Mouse (Mus musculus): ENCODE data around the gene Rag1. TPM values are rescaled to one million over a fixed set of nuclear protein-coding genes. Genes with fewer than 3 reads are reported as not detected.

Rag1 gene
- 0.06 and 0.10 TPM in 2 replicates for polyA plus RNA-seq (2016; fragmentation: Nextera tagmentation; extraction: Ambion mirVana)

DNA sequence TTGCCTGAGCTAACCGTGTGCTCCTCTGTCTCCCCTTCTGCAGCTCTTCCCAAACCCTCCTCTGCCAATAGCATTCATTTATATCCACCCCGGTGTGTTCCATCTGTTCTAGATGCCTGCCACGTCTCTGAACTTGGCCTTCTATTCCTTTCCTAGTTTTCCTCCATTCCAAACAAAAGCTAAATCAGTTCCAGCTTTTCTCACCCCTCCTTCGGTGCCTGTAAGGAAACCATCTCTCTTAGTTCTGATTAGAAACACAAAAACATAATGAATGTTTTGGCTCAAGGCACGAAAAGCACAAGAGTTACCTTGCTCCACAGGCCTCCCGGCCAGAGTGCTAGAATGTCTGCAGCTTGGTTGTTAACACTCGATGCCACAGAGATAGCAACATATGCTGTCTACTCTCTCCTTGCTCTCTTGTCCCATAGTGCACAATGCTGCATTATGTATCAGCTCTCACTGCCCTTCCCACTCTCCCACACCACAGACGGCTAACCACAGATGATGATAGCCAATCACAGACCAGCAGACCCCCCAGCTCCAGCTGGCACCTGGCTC is at the start of gene Rag1, which contains the start of gene B230118H07Rik:
TSS of gene Rag1 (minus strand) at position 388 of the 558 bp plus-strand sequence.
TSS of gene B230118H07Rik (minus strand) at position 419 of the 558 bp plus-strand sequence.
- no peak within 1 kb of the TSS for H3K9ac ChIP-seq (replicated peaks)
- no peak within 1 kb of the TSS for H3K4me3 ChIP-seq
- no peak for ATAC-seq (ENCODE audit: low FRiP score, low read depth)
- H3K27me3 ChIP-seq, result peaks cover 10% of the 10 kb centered on the region; the same call in 1 of the 2 replicates
- H3K9me3 ChIP-seq, result no peaks in the 10 kb centered on the region
- peaks cover 11% of the 10 kb centered on the region for H3K4me1 ChIP-seq
- H3K4me2 ChIP-seq (replicated peaks), result no peak within 1 kb of the TSS
- WGBS, result 56% methylated on average over 8 of the region's 8 CpGs
- no peak within 1 kb of the TSS for H3K27ac ChIP-seq (replicated peaks)
- no peaks in the 10 kb centered on the region for H3K36me3 ChIP-seq

- Histone ChIP-seq H3K27me3 (no peaks in the 10 kb centered on the region), H3K9me3 (no peaks in the 10 kb centered on the region), H3K9ac (replicated peaks) (no peak overlapping the region), H3K4me2 (replicated peaks) (no peak overlapping the region), H3K36me3 (peaks cover 67% of the 10 kb centered on the region), H3K4me1 (no peaks in the 10 kb centered on the region), H3K4me3 (no peak overlapping the region), H3K27ac (replicated peaks) (no peak overlapping the region)
- WGBS, result 84% methylated on average over 7 of the region's 7 CpGs
- no peak for ATAC-seq (ENCODE audit: low FRiP score, low read depth)
Observed at GRCm38 (mm10) chr2:101695584-101695983, 46.3 kb upstream of the Rag1 start.

DNA sequence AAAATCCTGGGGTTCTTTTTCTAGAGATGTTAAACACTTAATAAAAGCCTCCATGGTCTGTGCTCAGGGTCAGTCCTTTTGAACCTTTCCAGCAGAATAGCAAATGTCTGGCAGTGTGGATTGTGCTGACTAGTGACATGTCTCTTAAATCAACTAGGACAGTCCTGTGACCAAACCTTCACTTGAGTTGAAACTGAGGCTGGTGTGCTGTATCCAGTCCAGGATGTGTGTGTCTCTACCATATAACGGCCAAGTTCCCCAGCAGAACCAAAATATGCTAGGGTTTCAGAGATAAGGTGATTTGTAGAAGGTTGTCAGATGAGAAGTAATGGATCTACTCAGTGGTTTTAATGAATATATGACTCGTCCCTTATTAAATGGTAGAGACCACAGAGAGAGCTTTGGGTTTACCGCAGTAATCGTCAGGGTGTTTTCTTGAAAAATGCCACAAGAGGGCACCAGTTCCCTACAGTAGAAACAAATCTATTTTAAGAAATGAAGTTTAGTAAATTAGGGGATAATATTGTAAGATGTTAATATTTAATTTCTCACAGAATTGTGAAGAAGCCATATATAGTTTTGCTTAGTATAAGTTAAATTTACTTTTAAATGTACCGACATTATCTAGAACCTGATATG is 44.4 kb upstream of the Rag1 start:
- H3K4me1 ChIP-seq, result no peaks in the 10 kb centered on the region
- no peaks in the 10 kb centered on the region for H3K9me3 ChIP-seq
- 62% methylated on average over 5 of the region's 5 CpGs for WGBS
- peaks cover 71% of the 10 kb centered on the region for H3K36me3 ChIP-seq
- H3K27me3 ChIP-seq, result no peaks in the 10 kb centered on the region
- H3K4me3 ChIP-seq, result no peak overlapping the region
- H3K27ac ChIP-seq (replicated peaks), result no peak overlapping the region
- H3K4me2 ChIP-seq (replicated peaks), result no peak overlapping the region
- no peak for ATAC-seq (ENCODE audit: low FRiP score, low read depth)
- no peak overlapping the region for H3K9ac ChIP-seq (replicated peaks)

DNA sequence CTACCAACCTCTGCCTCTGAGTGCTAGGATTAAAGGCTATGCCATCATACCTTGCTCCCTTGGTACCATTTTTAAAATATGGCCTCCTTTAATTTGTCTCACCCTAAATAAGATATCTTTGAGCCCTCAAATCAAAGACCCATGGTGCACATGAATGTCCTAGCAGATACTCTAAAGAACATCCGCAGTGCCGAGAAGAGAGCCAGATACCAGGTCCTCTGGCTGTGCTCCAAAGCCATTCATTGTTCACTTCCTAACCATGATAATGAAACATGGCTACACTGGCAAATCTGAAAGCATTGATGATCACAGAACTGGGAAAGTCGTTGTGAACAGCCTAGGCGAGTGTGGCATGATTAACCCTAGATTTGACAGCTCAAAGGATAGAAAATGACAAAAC is 43.7 kb upstream of the Rag1 start:
- 76% methylated on average over 4 of the region's 4 CpGs for whole genome bisulfite sequencing
- Histone ChIP-seq H3K4me1 (no peaks in the 10 kb centered on the region), H3K9me3 (no peaks in the 10 kb centered on the region), H3K36me3 (peaks cover 68% of the 10 kb centered on the region), H3K9ac (replicated peaks) (no peak overlapping the region), H3K27ac (replicated peaks) (no peak overlapping the region), H3K4me3 (no peak overlapping the region), H3K4me2 (replicated peaks) (no peak overlapping the region), H3K27me3 (no peaks in the 10 kb centered on the region)
- ATAC-seq (ENCODE audit: low FRiP score, low read depth), result no peak

DNA sequence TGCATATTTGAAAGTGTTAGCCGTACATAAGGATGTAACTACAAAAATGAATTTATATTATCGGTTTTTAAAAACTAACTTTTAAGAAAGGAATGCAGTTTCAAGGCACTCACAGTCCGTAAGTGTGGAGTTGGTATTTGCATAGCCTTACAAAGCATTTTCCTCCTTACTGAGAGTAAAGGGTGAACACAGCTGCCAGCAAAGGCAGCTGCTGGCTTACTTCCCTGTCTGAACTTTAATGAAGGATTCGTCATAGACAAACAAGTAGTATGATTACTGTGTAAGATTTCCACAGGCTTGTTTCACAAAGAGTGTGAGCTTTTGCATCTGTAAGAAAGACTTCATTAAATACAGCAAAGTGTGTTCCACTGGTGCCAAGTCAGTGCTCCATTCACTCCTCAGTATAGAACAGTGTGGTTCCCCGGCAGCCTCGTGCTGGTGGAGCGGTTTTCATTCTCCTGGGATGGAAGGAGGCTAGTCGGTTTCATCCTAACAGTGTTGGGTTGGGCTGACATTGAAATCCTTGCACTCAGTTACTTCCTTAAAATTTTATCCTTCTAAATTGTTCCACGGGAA is 41.0 kb upstream of the Rag1 start:
- H3K27me3 ChIP-seq, result no peaks in the 10 kb centered on the region
- H3K9ac ChIP-seq (replicated peaks), result no peak overlapping the region
- WGBS, result 93% methylated on average over 9 of the region's 9 CpGs
- no peaks in the 10 kb centered on the region for H3K4me1 ChIP-seq
- no peak overlapping the region for H3K27ac ChIP-seq (replicated peaks)
- ATAC-seq (ENCODE audit: low FRiP score, low read depth), result no peak
- H3K9me3 ChIP-seq, result no peaks in the 10 kb centered on the region
- H3K36me3 ChIP-seq, result peaks cover 73% of the 10 kb centered on the region
- H3K4me3 ChIP-seq, result no peak overlapping the region
- H3K4me2 ChIP-seq (replicated peaks), result no peak overlapping the region

DNA sequence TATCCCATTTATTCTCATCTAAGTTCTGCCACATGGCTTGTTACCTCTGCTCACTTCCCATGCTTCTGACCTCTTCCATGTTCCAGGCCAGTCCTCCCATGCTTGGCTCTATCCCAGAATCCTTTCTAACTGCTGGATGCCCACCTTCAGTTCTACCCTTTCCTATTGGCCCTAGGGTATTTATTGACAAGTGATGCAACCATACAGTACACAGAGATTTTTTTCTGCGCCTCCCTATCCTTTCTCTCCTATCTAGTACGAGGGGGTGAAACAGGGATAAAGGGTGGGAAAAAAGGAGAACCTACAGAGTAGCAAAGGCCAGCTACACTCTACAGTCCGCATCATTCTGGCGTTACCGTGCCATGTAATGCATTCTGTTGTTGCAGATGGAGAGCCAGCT is 38.7 kb upstream of the Rag1 start:
- Histone ChIP-seq H3K4me3 (no peak overlapping the region), H3K27me3 (no peaks in the 10 kb centered on the region), H3K9ac (replicated peaks) (no peak overlapping the region), H3K4me2 (replicated peaks) (no peak overlapping the region), H3K36me3 (peaks cover 79% of the 10 kb centered on the region), H3K27ac (replicated peaks) (no peak overlapping the region), H3K4me1 (no peaks in the 10 kb centered on the region), H3K9me3 (no peaks in the 10 kb centered on the region)
- WGBS, result 95% methylated on average over 5 of the region's 5 CpGs
- ATAC-seq (ENCODE audit: low FRiP score, low read depth), result no peak; the same call in 1 of the 2 replicates

DNA sequence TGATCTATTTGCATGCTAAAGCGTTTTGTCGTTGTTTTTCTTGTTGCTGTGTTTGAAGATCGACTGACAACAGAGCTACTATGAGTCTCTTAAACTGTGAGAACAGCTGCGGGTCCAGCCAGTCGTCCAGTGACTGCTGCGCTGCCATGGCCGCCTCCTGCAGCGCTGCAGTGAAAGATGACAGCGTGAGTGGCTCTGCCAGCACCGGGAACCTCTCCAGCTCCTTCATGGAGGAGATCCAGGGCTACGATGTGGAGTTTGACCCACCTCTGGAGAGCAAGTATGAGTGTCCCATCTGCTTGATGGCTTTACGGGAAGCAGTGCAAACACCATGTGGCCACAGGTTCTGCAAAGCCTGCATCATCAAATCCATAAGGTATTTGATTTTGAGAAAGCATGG is 35.1 kb upstream of the Rag1 start:
- Histone ChIP-seq H3K27ac (replicated peaks) (no peak overlapping the region), H3K9me3 (no peaks in the 10 kb centered on the region), H3K9ac (replicated peaks) (no peak overlapping the region), H3K27me3 (no peaks in the 10 kb centered on the region), H3K4me1 (peaks cover 8% of the 10 kb centered on the region), H3K36me3 (peaks cover 54% of the 10 kb centered on the region), H3K4me3 (no peak overlapping the region), H3K4me2 (replicated peaks) (no peak overlapping the region)
- WGBS, result 92% methylated on average over 12 of the region's 12 CpGs
- no peak for ATAC-seq (ENCODE audit: low FRiP score, low read depth)

- Histone ChIP-seq H3K4me1 (peaks cover 11% of the 10 kb centered on the region), H3K4me2 (replicated peaks) (peak overlapping the region; percentile 72), H3K36me3 (peaks cover 10% of the 10 kb centered on the region; the same call in 1 of the 2 replicates), H3K9me3 (no peaks in the 10 kb centered on the region), H3K9ac (replicated peaks) (peak overlapping the region; percentile 91), H3K27ac (replicated peaks) (peak overlapping the region; percentile 77), H3K4me3 (peak overlapping the region; percentile 97), H3K27me3 (peaks cover 5% of the 10 kb centered on the region; the same call in 1 of the 2 replicates)
- ATAC-seq (ENCODE audit: low FRiP score, low read depth), result peak; percentile 59
- under 1% methylated on average over 15 of the region's 15 CpGs for WGBS
Observed at GRCm38 (mm10) chr2:101679164-101679784, 30.0 kb upstream of the Rag1 start.

DNA sequence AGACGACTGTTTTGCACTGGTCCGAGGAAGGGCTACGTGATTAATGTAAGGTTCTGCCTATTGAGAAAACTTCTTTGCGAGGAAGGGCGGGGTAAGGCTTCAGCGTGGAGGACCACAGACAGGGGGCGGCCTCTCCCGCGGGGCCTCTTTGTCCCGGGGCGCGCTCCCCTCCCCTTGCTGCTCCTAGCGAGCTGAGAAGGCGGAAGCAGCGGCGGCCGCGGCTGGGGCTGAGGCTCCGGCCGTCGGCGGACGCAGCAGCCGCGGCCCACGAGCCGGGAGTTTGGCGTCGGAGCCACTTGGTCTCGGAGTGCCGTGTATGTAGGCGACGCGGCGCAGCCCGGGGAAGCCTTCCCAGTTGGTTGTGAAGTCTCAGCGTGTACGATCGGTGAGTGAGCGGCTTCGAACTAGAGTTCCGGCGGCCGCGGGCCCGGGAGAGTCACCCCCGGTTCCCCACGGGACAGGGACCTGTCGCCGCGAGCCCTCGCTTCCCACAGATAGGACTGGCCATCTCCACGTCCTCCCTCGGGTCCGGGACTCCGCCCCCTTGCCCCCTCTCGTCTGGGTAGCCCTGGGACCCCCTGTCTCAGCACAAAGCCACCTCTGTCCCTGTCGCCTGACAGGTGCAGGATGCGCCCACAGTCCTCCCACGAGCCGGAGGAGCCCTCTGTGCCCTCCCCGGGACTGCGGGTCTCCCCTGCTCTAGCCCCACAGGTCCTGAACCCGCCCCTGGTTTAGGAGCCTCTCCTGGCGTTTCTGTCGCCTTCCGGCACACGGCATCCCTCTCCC is 29.1 kb upstream of the Rag1 start, which contains the start of gene Traf6:
TSS of gene Traf6 (plus strand) at position 194 of the 786 bp plus-strand sequence.
- H3K4me1 ChIP-seq, result peaks cover 11% of the 10 kb centered on the region
- peak within 1 kb of the TSS; percentile 97 for H3K4me3 ChIP-seq
- peak within 1 kb of the TSS; percentile 91 for H3K9ac ChIP-seq (replicated peaks)
- peak within 1 kb of the TSS; percentile 77 for H3K27ac ChIP-seq (replicated peaks)
- H3K36me3 ChIP-seq, result 0 out of 2 replicates have a peak, but pooled peaks cover 5% of the 10 kb centered on the region
- peaks cover 5% of the 10 kb centered on the region; the same call in 1 of the 2 replicates for H3K27me3 ChIP-seq
- peak within 1 kb of the TSS; percentile 72 for H3K4me2 ChIP-seq (replicated peaks)
- no peaks in the 10 kb centered on the region for H3K9me3 ChIP-seq
- WGBS, result under 1% methylated on average over 68 of the region's 68 CpGs
- peak; percentile 92 for ATAC-seq (ENCODE audit: low FRiP score, low read depth)

DNA sequence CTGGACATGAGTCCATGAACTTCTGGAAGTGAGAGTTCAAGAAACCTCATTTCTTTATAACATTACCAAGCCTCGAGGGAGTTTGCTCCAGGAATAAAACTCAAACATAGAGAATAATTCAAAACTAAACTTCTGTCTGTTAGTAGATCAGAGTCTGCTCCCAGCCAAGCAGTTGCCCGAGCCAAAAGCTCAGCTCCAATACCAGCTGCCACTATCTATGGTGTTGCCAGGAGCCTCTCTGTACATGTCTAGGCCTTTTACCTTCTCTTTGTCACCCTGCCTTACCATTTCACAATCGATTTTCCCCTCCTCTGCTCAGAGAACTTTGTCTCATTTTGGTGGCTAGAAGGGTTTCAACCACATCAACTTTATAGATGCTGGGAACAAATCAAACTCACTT is 24.2 kb upstream of the Rag1 start:
- 78% methylated on average over 3 of the region's 3 CpGs for WGBS
- Histone ChIP-seq H3K4me1 (no peaks in the 10 kb centered on the region), H3K27me3 (peaks cover 5% of the 10 kb centered on the region; the same call in 1 of the 2 replicates), H3K9me3 (no peaks in the 10 kb centered on the region), H3K36me3 (no peaks in the 10 kb centered on the region), H3K4me3 (no peak overlapping the region), H3K27ac (replicated peaks) (no peak overlapping the region), H3K9ac (replicated peaks) (no peak overlapping the region), H3K4me2 (replicated peaks) (no peak overlapping the region)
- no peak for ATAC-seq (ENCODE audit: low FRiP score, low read depth)

DNA sequence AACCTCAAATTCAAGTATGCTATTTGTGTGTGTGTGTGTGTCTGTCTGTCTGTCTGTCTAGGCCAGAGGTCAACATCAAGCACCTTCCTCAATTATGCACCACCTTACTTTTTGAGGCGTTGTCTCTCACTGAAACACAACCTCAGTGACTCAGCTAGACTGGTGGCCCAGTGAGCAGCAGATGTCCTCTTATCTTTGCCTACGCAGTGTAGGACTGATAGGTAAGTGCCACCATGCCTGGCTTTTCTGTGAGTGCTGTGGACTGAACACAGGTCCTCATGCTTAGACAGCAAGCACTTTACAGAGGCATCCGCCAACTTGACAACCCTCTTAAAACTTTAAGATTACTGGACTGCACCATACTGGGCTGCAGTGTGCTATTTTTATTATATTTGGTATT is 19.4 kb upstream of the Rag1 start:
- WGBS, result 95% methylated on average over 3 of the region's 3 CpGs
- Histone ChIP-seq H3K4me3 (no peak overlapping the region), H3K4me2 (replicated peaks) (no peak overlapping the region), H3K9me3 (no peaks in the 10 kb centered on the region), H3K27ac (replicated peaks) (no peak overlapping the region), H3K27me3 (no peaks in the 10 kb centered on the region), H3K36me3 (no peaks in the 10 kb centered on the region), H3K4me1 (peaks cover 5% of the 10 kb centered on the region), H3K9ac (replicated peaks) (no peak overlapping the region)
- ATAC-seq (ENCODE audit: low FRiP score, low read depth), result no peak

Data from midbrain, embryonic 12.5 days (tissue).